Mouse (Mus musculus) neural tube, embryonic 14.5 days (tissue): ENCODE data around the gene Mindy3. TPM values are rescaled to one million over a fixed set of nuclear protein-coding genes. Genes with fewer than 3 reads are reported as not detected.

Experiments used
- ATAC-seq: fragments of 200-750 bp; cut with Nextera tagmentation; 2 replicates; pipeline ENCODE4 v1.8.0; 2017; ENCODE audit warnings: low read depth, mild to moderate bottlenecking, moderate TSS enrichment, moderate library complexity
- H3K27ac ChIP-seq: fragments of 300-500 bp; sonication (generic); 2 replicates; pipeline ENCODE4 v1.5.1; 2014; ENCODE audit warnings: low read depth, mild to moderate bottlenecking, control low read depth, low read length, moderate library complexity, mixed read lengths
- H3K27me3 ChIP-seq: fragments of 300-500 bp; sonication (generic); 2 replicates; pipeline ENCODE4 v1.6.1; 2014; ENCODE audit warnings: low read length; ENCODE audit not compliant: control insufficient read depth, insufficient read depth
- H3K36me3 ChIP-seq: fragments of 300-500 bp; sonication (generic); 2 replicates; pipeline ENCODE4 v1.6.1; 2014; ENCODE audit warnings: low read length, mixed read lengths; ENCODE audit not compliant: control insufficient read depth, insufficient read depth
- H3K4me1 ChIP-seq: fragments of 300-500 bp; sonication (generic); 2 replicates; pipeline ENCODE4 v1.6.1; 2014; ENCODE audit warnings: low read length; ENCODE audit not compliant: control insufficient read depth, insufficient read depth
- H3K4me2 ChIP-seq: fragments of 300-500 bp; sonication (generic); 2 replicates; pipeline ENCODE4 v1.6.1; 2014; ENCODE audit warnings: mild to moderate bottlenecking, low read depth, low read length, control low read depth
- H3K4me3 ChIP-seq: fragments of 300-500 bp; sonication (generic); 2 replicates; pipeline ENCODE4 v1.5.1; 2014; ENCODE audit warnings: low read depth, low read length, control low read depth, mixed read lengths
- H3K9ac ChIP-seq: fragments of 300-500 bp; sonication (generic); replicated peaks from 2 replicates; pipeline ENCODE4 v1.6.1; 2014; ENCODE audit warnings: low read depth, mild to moderate bottlenecking, control low read depth, low read length, mixed read lengths
- H3K9me3 ChIP-seq: fragments of 300-500 bp; sonication (generic); 2 replicates; pipeline ENCODE4 v1.6.1; 2016; ENCODE audit warnings: low read length; ENCODE audit not compliant: control insufficient read depth
- WGBS: fragments of 180-500 bp; shearing (Covaris S2); extraction: QIAGEN DNeasy Blood & Tissue Kit; methylation state at CpG from one replicate; pipeline ENCODE4 v1.1.7; 2014; 5-methylcytosine and 5-hydroxymethylcytosine counted together
- polyA plus RNA-seq: library from polyadenylated mRNA; unstranded; fragments of >200 nt; fragmentation: Nextera tagmentation; extraction: Ambion mirVana; gene quantifications from 2 replicates; pipeline ENCODE4 v1.2.1, GENCODE M21; 2014

The Mindy3 gene
- polyA plus RNA-seq, 1 experiment from 2014 or later, result 62.3 TPM

DNA sequence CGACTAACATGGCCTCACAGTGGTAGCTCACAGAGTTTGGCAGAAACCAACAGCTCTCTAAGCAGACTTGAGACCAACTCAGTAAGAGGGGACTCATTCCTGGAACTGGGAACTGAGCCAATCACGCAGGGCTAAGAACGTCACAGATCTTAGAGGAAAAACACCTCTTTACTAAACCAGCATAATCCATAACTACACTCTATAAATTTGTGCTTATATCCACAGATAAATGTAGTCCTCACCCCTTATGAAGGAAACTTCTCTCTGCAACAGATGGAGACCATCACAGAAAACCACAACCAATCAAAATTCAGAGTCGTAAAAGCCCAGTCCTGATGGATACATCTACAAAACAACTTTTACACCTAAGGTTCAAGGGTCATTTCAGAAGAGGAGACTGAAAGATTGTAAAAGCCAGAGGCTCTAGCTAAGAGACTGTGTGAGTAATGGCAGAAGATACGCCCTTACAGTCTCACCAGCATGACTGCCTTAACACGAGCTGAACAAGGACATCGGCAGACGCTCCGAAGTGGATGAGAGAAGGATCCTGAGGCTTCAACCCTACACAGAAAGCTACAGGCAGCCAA, 114.1 kb downstream of the Mindy3 start:
- ATAC-seq, result no peak
- WGBS, result 83% methylated on average over 9 of the region's 9 CpGs

DNA sequence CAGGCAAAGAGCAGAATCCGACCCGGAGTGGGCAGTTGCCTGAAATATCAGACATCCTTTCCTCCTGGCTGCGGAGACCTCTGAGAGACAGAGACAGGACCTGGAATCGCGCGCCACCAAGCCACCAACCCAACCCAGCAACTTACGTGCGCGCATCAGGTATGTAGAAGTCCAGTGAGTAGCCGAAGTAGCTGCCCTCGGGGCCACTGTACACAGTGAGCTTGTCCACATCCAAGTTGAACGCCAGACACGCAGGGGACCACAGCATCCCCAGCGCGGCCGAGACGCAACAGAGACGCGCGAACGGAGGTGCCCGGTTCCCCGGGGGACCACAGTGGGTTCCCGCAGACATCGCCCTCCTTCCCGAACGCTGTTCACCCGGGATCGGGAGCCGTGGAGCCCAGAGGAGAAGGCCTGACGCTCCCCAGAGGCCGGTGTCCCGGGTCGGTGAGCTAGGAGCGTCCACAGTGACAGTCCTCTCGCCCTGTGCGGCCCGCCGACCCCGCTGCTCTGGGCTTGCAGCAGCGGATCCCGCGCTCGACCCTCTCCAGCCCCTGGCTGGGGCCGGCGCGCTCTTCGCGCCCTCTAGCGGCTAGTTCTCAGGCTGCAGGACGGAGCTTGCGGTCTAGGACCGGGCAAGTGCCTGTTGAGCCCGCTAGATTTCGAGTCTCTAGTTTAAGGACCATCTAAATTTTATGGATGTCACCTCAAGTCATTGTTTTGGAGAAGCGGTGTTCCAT, 117.7 kb downstream of the Mindy3 start, which contains the start of gene Itga8:
Itga8 (minus strand) TSS at position 492 of the 740 bp plus-strand sequence.
- no peaks in the 10 kb centered on the region for H3K36me3 ChIP-seq
- H3K27ac ChIP-seq, result no peak within 1 kb of the TSS
- H3K4me1 ChIP-seq, result peaks cover 2% of the 10 kb centered on the region; the same call in 1 of the 2 replicates
- under 1% methylated on average over 56 of the region's 56 CpGs for WGBS
- peak; percentile 99 for ATAC-seq
- peak within 1 kb of the TSS; percentile 69 for H3K4me3 ChIP-seq
- peak within 1 kb of the TSS; percentile 63 for H3K9ac ChIP-seq
- H3K9me3 ChIP-seq, result no peaks in the 10 kb centered on the region
- no peaks in the 10 kb centered on the region for H3K27me3 ChIP-seq
- H3K4me2 ChIP-seq, result peak within 1 kb of the TSS; percentile 90

More for the DNA sequence above, 114.1 kb downstream of the Mindy3 start:
- Histone ChIP-seq H3K9me3 (no peaks in the 10 kb centered on the region), H3K9ac (no peak overlapping the region), H3K4me1 (peaks cover 2% of the 10 kb centered on the region; the same call in 1 of the 2 replicates), H3K4me3 (no peak overlapping the region), H3K27ac (no peak overlapping the region), H3K27me3 (no peaks in the 10 kb centered on the region), H3K36me3 (no peaks in the 10 kb centered on the region), H3K4me2 (no peak overlapping the region)

DNA sequence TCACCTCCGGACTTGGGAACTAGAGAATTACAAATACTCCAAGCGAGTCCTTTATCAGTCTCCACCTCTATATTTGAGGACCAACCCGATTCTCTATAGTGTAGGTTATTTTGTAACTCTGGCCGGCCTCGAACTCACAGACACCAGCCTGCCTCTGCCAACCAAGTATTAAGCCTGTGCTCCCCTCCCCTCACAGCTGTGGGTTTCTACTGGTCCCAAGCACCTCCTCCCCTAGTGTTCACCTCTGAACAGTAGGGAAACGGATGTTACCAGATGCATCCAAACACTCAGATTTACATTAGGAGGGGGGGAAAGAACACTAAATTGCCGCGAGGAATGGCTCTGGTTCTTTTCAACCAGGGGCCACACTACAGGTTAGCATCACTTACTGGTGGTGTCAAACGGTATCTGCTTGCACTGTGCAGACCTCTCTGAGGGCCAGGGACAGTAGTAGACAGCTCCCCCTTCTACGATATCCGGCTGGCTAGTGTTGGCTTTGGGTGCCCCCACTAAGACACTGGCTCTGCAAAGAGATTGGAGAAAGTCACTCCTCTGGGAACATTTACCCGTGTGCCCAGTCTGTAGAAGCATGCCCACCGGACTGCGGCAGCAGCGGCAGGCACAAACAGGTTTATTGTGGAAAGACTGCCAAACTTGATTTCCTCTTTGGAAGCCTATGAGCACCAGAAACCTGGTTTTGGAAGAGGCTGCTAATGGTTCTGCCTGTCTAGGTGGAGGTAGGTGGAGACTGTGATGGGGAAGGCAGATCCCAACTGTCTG, 118.6 kb downstream of the Mindy3 start:
- Histone ChIP-seq H3K27me3 (no peaks in the 10 kb centered on the region), H3K4me1 (peaks cover 2% of the 10 kb centered on the region; the same call in 1 of the 2 replicates), H3K4me2 (peak overlapping the region; percentile 90), H3K9me3 (no peaks in the 10 kb centered on the region), H3K36me3 (no peaks in the 10 kb centered on the region), H3K27ac (no peak overlapping the region), H3K9ac (no peak overlapping the region), H3K4me3 (peak overlapping the region; percentile 69)
- 0 out of 2 replicates have a peak, but pooled peaks have one; percentile 3 for ATAC-seq
- WGBS, result 74% methylated on average over 15 of the region's 15 CpGs

DNA sequence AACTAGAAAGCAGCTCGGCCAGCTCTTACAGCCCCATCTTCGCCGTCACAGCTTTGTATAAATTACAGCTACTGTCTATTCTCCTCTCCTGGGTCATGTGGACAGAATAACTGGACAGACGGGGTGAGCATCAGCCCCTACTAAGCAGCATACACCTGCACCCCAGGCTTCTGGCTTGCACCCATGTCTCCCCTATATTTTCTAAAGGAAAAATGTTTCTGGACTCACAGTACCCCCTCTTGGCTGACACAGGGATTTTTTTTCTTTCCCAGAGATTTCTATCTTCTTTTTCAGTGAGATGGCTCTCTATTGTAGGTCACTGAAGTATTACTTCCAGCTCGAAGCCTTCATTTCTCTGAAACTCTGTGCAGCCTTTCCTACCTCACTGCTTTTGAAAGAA, 122.0 kb downstream of the Mindy3 start:
- H3K9ac ChIP-seq, result no peak overlapping the region
- no peak overlapping the region for H3K27ac ChIP-seq
- WGBS, result 82% methylated on average over 5 of the region's 5 CpGs
- H3K27me3 ChIP-seq, result no peaks in the 10 kb centered on the region
- H3K9me3 ChIP-seq, result no peaks in the 10 kb centered on the region
- ATAC-seq, result no peak
- no peaks in the 10 kb centered on the region for H3K36me3 ChIP-seq
- no peak overlapping the region for H3K4me3 ChIP-seq
- peaks cover 2% of the 10 kb centered on the region; the same call in 1 of the 2 replicates for H3K4me1 ChIP-seq
- H3K4me2 ChIP-seq, result no peak overlapping the region

Other genes with a start within 250 kb of the Mindy3 start
- gene Itga8, start 117.5 kb downstream of the Mindy3 start, polyA plus RNA-seq, result 2.4 and 4.4 TPM in 2 replicates